Mouse (Mus musculus) Patski (cell line): Measurements from ENCODE around the gene Sec22b. TPM values are rescaled to one million over a fixed set of nuclear protein-coding genes. Genes with fewer than 3 reads are reported as not detected.
A peak's percentile ranks its signal among the peaks of the same experiment; 100 is the strongest.

ENCODE experiments used
- ATAC-seq: fragments of 100-300 bp; one replicate; pipeline ENCODE4 v1.8.0; 2021
- CTCF ChIA-PET: fragments of 350-600 bp; sonication (Branson Sonifier 250); formaldehyde crosslinking; loops from one replicate; lab custom pipeline; 2022; ENCODE audit warnings: inconsistent platforms; lab: Charles Lee
- POLR2A ChIA-PET: fragments of 350-600 bp; sonication (Branson Sonifier 250); formaldehyde crosslinking; loops from one replicate; lab custom pipeline; 2022; ENCODE audit warnings: antibody characterized with exemption, inconsistent platforms; lab: Charles Lee
- DNase-seq: peaks from one replicate; pipeline ENCODE4 v3.0.0-alpha.2; 2011; ENCODE audit warnings: low read depth, low spot score
- H3K27me3 ChIP-seq: fragments of 371-371 bp; one replicate; pipeline ENCODE4 v1.5.1; 2021
- CTCF ChIP-seq: fragments of 100-300 bp; IDR thresholded peaks from one replicate; pipeline ENCODE4 v1.5.1; 2021
- in situ Hi-C: fragments of 300-500 bp; cut with MboI; formaldehyde crosslinking; loops from 3 replicates; pipeline ENCODE4 v1.11.1; 2018; ENCODE audit warnings: low pct_unique_long_range_greater_than_20kb, mixed read lengths
- polyA plus RNA-seq: library from polyadenylated mRNA; unstranded; gene quantifications from one replicate; pipeline ENCODE4 v1.2.3, GENCODE M21; 2021

The Sec22b gene
- polyA plus RNA-seq, 1 experiment from 2014 or later: 107 TPM

DNA sequence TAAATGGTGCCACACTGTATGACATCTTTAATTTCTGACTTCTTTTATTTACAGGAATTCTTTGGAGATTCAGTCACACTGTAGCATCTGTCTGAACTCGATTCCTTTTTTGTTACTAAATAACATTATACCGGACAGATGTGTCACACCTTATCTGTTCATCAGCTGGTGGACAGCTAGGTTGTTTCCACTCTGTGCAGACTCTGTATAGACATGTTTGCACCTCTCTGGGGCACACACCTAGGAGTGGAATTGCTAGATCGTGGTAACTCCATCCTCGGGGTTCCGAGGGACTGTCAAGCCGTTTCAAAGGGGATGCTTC lies 36.9 kb downstream of the Sec22b start:
- TF ChIP-seq CTCF: no peak
- ChIA-PET POLR2A (interaction anchor here (0.6 to 1.3 kb wide), 4 partner anchors 10 to 150 kb away, joined by 3 to 4 read pairs (median 3); no protein-coding TSS in a partner anchor), CTCF (interaction anchor here (1.0 to 1.5 kb wide), 4 partner anchors 8 to 157 kb away, joined by 3 to 4 read pairs (median 4); partner anchors contain the start of gene Notch2)
- H3K27me3 ChIP-seq: no peaks in the 10 kb centered on the region
- ATAC-seq (no peak), DNase-seq (no peak)
- in situ Hi-C loops: loop anchor here (5.0 kb wide), 1 partner anchor 74 kb away; the partner anchor contains the start of gene Notch2

DNA sequence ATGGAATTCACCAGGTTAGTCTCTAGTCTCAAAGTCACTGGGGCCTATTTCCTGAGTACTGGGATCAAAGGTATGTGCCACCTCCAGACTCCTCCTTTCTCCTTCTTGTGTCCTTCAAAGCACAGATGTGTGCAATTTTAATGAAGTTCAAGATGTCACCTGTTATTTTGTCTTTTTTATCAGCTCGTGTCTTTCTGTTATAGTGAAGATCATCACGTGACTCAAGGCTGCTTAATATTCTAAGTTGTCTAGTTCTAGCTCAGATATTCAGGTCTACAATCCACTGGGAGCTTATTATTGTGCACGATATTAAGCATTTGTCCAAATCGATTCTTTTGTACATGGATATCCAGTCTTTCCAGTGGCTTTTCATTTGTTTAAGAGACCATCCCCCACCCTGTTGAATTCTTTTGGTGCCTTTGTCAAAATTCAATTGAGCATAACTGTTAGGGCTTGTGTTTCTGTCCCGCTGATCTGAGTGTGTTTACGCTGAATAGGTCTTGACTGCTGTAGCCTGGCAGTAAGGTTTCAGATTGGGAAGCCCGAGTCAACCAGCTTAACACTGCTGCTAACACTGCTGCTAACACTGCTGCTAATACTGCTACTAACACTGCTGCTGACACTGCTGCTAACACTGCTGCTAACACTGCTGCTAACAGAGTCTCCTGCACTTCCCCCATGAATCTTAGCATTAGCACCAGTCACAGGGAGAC lies 38.0 kb downstream of the Sec22b start:
- ATAC-seq: no peak
- CTCF ChIA-PET: interaction anchor here (0.7 to 1.5 kb wide), 4 partner anchors 9 to 272 kb away, joined by 3 to 4 read pairs (median 4); no protein-coding TSS in a partner anchor
- no peak for TF ChIP-seq CTCF
- in situ Hi-C loops: loop anchor here (5.0 kb wide), 1 partner anchor 73 kb away; the partner anchor contains the start of gene Notch2
- H3K27me3 ChIP-seq: no peaks in the 10 kb centered on the region
- no peak for DNase-seq
- POLR2A ChIA-PET: interaction anchor here (1.0 to 1.3 kb wide), 2 partner anchors 9 to 74 kb away, joined by 3 to 4 read pairs; partner anchors contain the start of gene Notch2

DNA sequence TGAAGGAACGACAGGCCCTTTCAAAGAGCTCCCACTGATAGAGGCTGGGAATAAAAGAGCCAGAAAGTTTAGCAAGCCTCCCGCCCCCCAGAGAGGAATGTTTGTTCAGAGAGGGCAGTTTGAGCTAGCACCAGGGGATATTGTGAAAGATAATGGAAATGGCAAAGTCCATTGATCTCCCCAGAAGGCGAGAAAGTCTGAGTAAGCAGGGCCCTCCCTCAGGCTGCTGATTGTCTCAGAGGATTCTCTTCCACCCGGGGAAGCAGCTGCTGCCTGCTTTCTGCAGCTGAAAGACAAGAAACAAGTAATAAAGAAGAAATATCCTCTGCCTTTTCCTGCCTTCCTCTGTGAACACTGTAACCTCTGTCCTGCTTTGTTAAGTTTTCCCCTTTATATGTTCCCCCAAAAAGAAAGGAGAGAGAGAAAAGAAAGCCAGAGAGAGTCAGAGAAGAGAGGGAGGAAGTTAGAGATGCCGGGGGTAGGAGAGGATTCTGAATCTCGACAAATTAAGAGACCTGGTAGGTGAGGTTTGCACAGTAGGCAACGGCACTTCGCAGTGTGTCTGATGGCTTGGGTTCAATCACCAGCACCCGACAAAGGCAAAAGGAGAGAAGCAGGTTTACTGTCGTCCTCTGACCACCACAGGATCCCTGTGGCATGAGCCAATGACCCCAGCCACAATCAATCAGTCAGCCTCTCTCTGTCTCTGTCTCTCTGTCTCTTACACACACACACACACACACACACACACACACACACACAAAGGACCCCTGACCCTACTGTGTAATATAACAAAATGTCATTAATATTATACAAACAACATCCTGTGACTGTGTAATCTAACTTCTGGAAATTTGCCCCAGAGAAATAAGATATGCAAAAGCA lies 38.9 kb downstream of the Sec22b start:
- H3K27me3 ChIP-seq: no peaks in the 10 kb centered on the region
- in situ Hi-C loops: loop anchor here (5.0 kb wide), 1 partner anchor 72 kb away; the partner anchor contains the start of gene Notch2
- TF ChIP-seq CTCF: no peak
- no peak for ATAC-seq
- ChIA-PET CTCF (interaction anchor here (1.1 to 1.7 kb wide), 3 partner anchors 23 to 113 kb away, joined by 3 read pairs; no protein-coding TSS in a partner anchor), POLR2A (interaction anchor here (0.7 kb wide), 1 partner anchor 74 kb away, joined by 3 read pairs; the partner anchor contains the start of gene Notch2)
- DNase-seq: no peak

DNA sequence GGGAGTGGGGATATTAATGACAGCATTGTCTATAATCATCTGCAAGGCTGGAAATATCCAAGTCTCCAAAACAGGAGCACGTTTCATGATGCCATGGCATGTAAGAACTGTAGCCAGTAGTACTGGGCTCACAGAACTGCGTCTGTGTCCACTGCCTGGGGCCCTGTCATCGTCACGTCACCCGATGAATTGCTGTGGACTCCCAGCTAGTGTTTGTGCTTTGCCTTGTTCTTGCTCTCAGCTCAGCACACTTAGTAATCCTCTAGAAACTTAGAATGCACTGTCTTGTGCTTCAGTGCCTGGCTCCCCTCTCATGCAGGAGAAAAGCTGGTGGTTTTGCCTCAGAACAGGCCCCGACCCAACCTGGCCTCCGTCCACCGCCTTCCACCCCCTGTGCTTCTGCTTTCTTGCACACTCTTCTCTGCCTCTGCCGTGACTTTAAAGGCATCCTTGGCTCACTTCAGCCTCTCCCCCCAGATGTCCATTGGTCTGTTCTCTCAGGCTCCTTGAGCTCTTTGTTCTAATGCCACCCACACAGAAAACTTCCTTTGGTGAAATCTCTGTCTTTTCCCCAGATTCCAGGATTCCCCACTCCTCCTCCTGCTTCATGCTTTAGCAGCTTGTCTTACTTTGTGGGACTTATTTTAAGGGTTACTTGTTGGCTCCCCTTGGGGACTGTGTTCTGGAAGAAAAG lies 39.7 kb downstream of the Sec22b start:
- ATAC-seq (no peak), DNase-seq (no peak)
- ChIA-PET POLR2A (no interaction called here), CTCF (interaction anchor here (1.2 to 1.7 kb wide), 4 partner anchors 8 to 24 kb away, joined by 3 to 4 read pairs (median 3); no protein-coding TSS in a partner anchor)
- no peak for TF ChIP-seq CTCF
- no peaks in the 10 kb centered on the region for H3K27me3 ChIP-seq
- in situ Hi-C loops: no loop called here

DNA sequence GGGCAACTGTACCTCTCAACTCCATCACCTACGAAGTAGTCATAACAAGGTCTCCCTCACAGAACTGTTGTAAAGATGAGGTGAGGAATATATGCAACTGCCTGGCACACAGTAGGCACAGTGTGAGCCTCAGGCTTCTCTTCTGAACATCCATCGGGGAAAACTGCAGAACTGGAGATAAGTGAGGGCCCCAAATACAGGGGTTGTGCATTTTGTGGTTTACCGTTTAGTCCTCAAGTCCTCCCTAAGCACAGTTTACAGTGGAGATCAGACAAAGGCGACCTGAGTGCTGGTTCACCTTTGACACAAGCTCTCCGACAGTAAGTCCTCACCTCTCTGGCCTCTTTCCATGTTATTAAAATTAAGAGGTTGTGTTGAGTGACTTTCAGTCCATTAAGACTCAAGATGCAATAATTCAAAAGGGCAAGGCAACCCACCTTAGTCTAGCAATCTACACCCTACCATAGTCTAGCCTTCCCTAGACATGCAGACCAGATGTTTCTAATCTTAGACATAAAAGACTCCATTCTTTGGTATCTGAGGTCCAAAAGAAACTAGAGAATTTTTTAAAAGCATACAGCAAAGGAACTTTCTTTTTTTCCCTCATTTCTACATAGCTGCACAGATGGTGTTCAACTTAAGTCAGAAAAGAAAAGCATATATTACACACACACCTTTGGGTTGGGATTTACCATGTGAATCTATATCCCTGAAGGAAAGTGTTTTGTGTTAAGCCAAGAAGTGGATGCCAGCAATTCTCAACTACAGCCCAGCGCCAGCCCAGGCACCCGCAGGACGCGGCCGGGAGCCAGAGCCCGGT lies 40.7 kb downstream of the Sec22b start:
- TF ChIP-seq CTCF: no peak

DNA sequence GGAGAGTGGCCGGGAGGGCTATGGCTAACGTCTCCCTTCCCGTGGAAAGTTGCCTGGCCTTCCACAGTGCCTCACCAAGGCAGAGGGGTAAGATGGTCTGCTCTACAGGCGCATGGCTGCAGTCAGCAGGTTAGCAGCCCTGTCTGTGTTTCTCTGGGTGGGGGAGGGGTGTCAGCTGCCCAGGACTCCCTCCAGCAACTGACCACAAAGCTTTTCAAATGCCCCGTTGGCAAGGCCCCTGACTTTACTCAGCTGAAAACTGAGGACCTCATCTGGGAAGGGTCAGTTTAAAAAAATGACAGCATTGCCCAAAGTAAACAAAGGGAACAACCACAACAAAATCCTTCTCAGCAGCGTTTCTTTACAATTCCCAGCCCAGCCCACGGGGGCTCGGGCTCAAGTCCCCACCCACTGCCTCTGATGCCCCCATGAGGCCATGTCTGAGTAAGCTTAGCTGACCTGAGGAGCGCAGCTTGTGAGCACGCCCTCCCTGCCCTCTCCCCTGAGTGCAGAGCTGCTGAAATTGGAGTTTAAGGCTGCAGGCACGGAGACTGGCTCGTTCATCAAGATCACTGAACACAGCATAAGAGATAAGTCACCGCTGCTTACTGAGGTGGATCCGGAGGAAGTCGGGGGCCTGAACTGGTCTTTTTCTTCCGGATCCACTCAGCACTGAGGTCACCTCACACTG lies 41.4 kb downstream of the Sec22b start:
- H3K27me3 ChIP-seq: no peaks in the 10 kb centered on the region
- DNase-seq (peak; percentile 98), ATAC-seq (peak; percentile 82)
- ChIA-PET POLR2A (no interaction called here), CTCF (interaction anchor here (1.1 to 1.9 kb wide), 5 partner anchors 14 to 283 kb away, joined by 3 to 7 read pairs (median 4); no protein-coding TSS in a partner anchor)
- in situ Hi-C loops: no loop called here
- TF ChIP-seq CTCF: peak; percentile 66

More for the DNA sequence above, 40.7 kb downstream of the Sec22b start:
- no peaks in the 10 kb centered on the region for H3K27me3 ChIP-seq
- ATAC-seq: no peak
- ChIA-PET CTCF (interaction anchor here (1.1 to 1.9 kb wide), 8 partner anchors 9 to 284 kb away, joined by 3 to 7 read pairs (median 4); no protein-coding TSS in a partner anchor), POLR2A (no interaction called here)
- in situ Hi-C loops: no loop called here
- no peak for DNase-seq

DNA sequence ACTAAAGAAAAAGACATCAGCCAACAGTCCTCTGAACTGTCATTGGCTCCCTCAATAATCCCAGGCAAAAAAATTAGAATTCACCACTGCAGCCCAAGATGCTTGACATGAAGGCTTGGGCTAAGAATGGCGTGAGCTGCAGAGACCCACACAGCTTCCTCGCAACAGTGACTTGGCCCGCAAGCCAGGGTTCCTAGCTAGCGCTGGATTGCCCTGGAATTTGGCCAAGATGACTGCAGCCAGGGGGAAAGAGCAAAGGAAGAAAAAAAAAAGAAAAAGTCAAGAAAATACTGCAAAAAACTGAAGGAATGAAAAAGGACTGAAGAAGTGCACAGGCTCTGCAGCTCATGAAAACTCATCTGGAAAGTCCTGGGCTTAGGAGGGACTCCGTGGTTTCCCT lies 43.5 kb downstream of the Sec22b start:
- no peak for DNase-seq
- ChIA-PET CTCF (no interaction called here), POLR2A (no interaction called here)
- no peak for ATAC-seq
- TF ChIP-seq CTCF: no peak
- in situ Hi-C loops: no loop called here
- no peaks in the 10 kb centered on the region for H3K27me3 ChIP-seq

DNA sequence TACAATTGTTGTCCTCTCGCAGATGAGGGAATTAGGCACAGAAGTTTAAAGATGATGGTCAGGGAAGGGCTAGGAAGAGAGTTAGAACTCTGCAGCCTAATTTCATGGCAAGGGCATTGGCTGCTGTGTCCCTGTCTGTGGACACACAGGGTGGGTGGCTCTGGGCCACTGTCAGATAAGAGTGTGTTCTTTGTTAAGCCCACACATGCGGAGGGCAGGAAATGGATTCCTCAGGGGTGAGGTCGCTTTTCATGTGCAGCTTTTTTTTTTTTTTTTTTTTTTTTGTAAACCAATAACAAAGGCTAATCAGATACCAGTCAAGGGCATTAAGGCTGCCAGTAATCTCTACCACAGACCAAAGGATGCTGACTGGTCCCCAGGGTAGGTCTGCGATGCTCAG lies 45.4 kb downstream of the Sec22b start:
- DNase-seq (no peak), ATAC-seq (no peak)
- H3K27me3 ChIP-seq: no peaks in the 10 kb centered on the region
- in situ Hi-C loops: no loop called here
- no peak for TF ChIP-seq CTCF
- ChIA-PET POLR2A (interaction anchor here (0.7 to 1.5 kb wide), 3 partner anchors 10 to 105 kb away, joined by 3 to 4 read pairs (median 3); partner anchors contain the start of gene Notch2), CTCF (interaction anchor here (0.9 to 2.4 kb wide), 6 partner anchors 15 to 59 kb away, joined by 3 to 8 read pairs (median 4); no protein-coding TSS in a partner anchor)
